Mouse (Mus musculus) layer of hippocampus, adult 11-12 months (tissue): ENCODE results near the gene Psg16.
A peak's percentile ranks its signal among the peaks of the same experiment; 100 is the strongest.
"Not testable (repeated sequence)": the region's sequence is repeated elsewhere in the genome, so short reads cannot be mapped to it uniquely, and the experiment has no call there.

Experiments
- DNase-seq: peaks from one replicate; pipeline ENCODE4 v3.0.0; 2022; ENCODE audit warnings: low spot score

Gene Psg16

GRCm38 (mm10) chr7:17056081-17056581, 17.7 kb upstream of the Psg16 start:
- DNase-seq, result peak; percentile 92

- DNase-seq, result peak; percentile 53
Observed at GRCm38 (mm10) chr7:17056601-17057523, 17.0 kb upstream of the Psg16 start.

GRCm38 (mm10) chr7:17058071-17058689, 15.7 kb upstream of the Psg16 start:
- DNase-seq, result peak; percentile 85

- DNase-seq, result peak; percentile 61
Observed at GRCm38 (mm10) chr7:17058816-17059462, 14.9 kb upstream of the Psg16 start.

GRCm38 (mm10) chr7:17059463-17059844, 14.4 kb upstream of the Psg16 start:
- DNase-seq, result no peak

GRCm38 (mm10) chr7:17060031-17060781, 13.6 kb upstream of the Psg16 start:
- DNase-seq, result peak; percentile 91

- DNase-seq, result peak; percentile 60
Observed at GRCm38 (mm10) chr7:17060782-17061605, 12.8 kb upstream of the Psg16 start.

- DNase-seq, result peak; percentile 54
Observed at GRCm38 (mm10) chr7:17062389-17062788, 11.5 kb upstream of the Psg16 start, which contains the start of gene Hif3a. Gene Hif3a, minus strand, starts transcription at chr7:17062427.

- no peak for DNase-seq
Observed at GRCm38 (mm10) chr7:17062845-17063244, 11.0 kb upstream of the Psg16 start.

GRCm38 (mm10) chr7:17065620-17066019, 8.2 kb upstream of the Psg16 start:
- no peak for DNase-seq

- peak; percentile 92 for DNase-seq
Observed at GRCm38 (mm10) chr7:17066412-17066811, 7.4 kb upstream of the Psg16 start.

GRCm38 (mm10) chr7:17067000-17067399, 6.8 kb upstream of the Psg16 start:
- DNase-seq, result no peak

GRCm38 (mm10) chr7:17067651-17068050, 6.2 kb upstream of the Psg16 start:
- not testable (repeated sequence) for DNase-seq

GRCm38 (mm10) chr7:17073513-17073903, 332 bp upstream of the Psg16 start:
- DNase-seq, result no peak

GRCm38 (mm10) chr7:17076542-17076941, 2.7 kb downstream of the Psg16 start:
- DNase-seq, result no peak

- no peak for DNase-seq
Observed at GRCm38 (mm10) chr7:17078076-17078654, 4.3 kb downstream of the Psg16 start.

GRCm38 (mm10) chr7:17082766-17083165, 8.9 kb downstream of the Psg16 start:
- DNase-seq, result no peak

- no peak for DNase-seq
Observed at GRCm38 (mm10) chr7:17087731-17088130, 13.9 kb downstream of the Psg16 start.

- no peak for DNase-seq
Observed at GRCm38 (mm10) chr7:17090058-17090585, 16.3 kb downstream of the Psg16 start.

- DNase-seq, result no peak
Observed at GRCm38 (mm10) chr7:17091280-17091679, 17.4 kb downstream of the Psg16 start.
